Mouse (Mus musculus): ENCODE data around the gene Pla2g12a. TPM values are rescaled to one million over a fixed set of nuclear protein-coding genes. Genes with fewer than 3 reads are reported as not detected.

The Pla2g12a gene
- polyA plus RNA-seq, 1 experiment from 2014 or later, result 33.0 TPM

GRCm38 (mm10) chr3:129940780-129941179 is 62.4 kb downstream of the Pla2g12a start:
- no peak overlapping the region for H3K4me3 ChIP-seq (replicated peaks)
- H3K9ac ChIP-seq, result no peak overlapping the region
- no peak overlapping the region for H3K4me2 ChIP-seq
- H3K9me3 ChIP-seq, result no peaks in the 10 kb centered on the region
- H3K27ac ChIP-seq, result no peak overlapping the region
- no peaks in the 10 kb centered on the region for H3K36me3 ChIP-seq (replicated peaks)
- no peak for ATAC-seq (ENCODE audit: low FRiP score)
- H3K4me1 ChIP-seq, result peaks cover 4% of the 10 kb centered on the region; the same call in 1 of the 2 replicates
- H3K27me3 ChIP-seq, result no peaks in the 10 kb centered on the region
- 93% methylated on average over 2 of the region's 2 CpGs for WGBS

DNA sequence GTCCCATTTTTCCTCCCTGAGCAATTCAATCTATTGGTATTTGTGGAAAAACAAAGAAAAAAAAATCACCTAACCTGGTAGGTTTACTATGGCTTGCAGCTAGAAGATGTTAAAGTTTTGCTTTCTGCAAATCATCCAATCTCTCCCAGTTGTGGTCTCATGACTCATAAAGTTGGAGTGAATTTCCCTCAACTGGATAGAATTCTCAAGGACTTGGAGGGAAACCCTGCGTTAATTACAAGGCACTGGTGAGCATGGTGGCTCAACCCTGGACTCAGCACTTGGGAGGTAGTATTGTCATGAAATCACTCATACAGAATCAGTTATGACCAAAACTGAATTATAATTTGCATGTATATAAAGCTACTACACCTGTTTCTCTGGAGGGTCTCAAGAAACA is 62.9 kb downstream of the Pla2g12a start:
- peaks cover 4% of the 10 kb centered on the region; the same call in 1 of the 2 replicates for H3K4me1 ChIP-seq
- no peak overlapping the region for H3K4me3 ChIP-seq (replicated peaks)
- 93% methylated on average over 1 of the region's 1 CpGs for WGBS
- no peaks in the 10 kb centered on the region for H3K9me3 ChIP-seq
- H3K9ac ChIP-seq, result no peak overlapping the region
- no peak overlapping the region for H3K27ac ChIP-seq
- H3K27me3 ChIP-seq, result no peaks in the 10 kb centered on the region
- no peak overlapping the region for H3K4me2 ChIP-seq
- no peaks in the 10 kb centered on the region for H3K36me3 ChIP-seq (replicated peaks)
- ATAC-seq (ENCODE audit: low FRiP score), result no peak

- ATAC-seq (ENCODE audit: low FRiP score), result no peak
- Histone ChIP-seq H3K9me3 (no peaks in the 10 kb centered on the region), H3K4me3 (replicated peaks) (no peak overlapping the region), H3K27ac (no peak overlapping the region), H3K27me3 (no peaks in the 10 kb centered on the region), H3K4me1 (no peaks in the 10 kb centered on the region), H3K9ac (no peak overlapping the region), H3K4me2 (no peak overlapping the region), H3K36me3 (replicated peaks) (no peaks in the 10 kb centered on the region)
- WGBS, result 89% methylated on average over 4 of the region's 4 CpGs
Observed at GRCm38 (mm10) chr3:129943813-129944212, 65.4 kb downstream of the Pla2g12a start.

Other genes starting within 250 kb of the Pla2g12a start
- 1.6 and 2.7 TPM in 2 replicates for gene Egf, start 123.3 kb upstream of the Pla2g12a start, polyA plus RNA-seq (2016; fragmentation: Nextera tagmentation; extraction: Ambion mirVana)
- not detected in 2 replicates for gene Lrit3, start 74.6 kb upstream of the Pla2g12a start, polyA plus RNA-seq (2016; fragmentation: Nextera tagmentation; extraction: Ambion mirVana)
- gene Rrh, start 56.0 kb upstream of the Pla2g12a start, polyA plus RNA-seq (2016; fragmentation: Nextera tagmentation; extraction: Ambion mirVana), result 0.15 and 0.37 TPM in 2 replicates
- 98.7 and 102 TPM in 2 replicates for gene Gar1, start 47.2 kb upstream of the Pla2g12a start, polyA plus RNA-seq (2016; fragmentation: Nextera tagmentation; extraction: Ambion mirVana)
- 0.09 and 0.18 TPM in 2 replicates for gene Cfi, start 42.7 kb upstream of the Pla2g12a start, polyA plus RNA-seq (2016; fragmentation: Nextera tagmentation; extraction: Ambion mirVana)
- 55.4 and 60.9 TPM in 2 replicates for gene Casp6, start 22.8 kb downstream of the Pla2g12a start, polyA plus RNA-seq (2016; fragmentation: Nextera tagmentation; extraction: Ambion mirVana)
- gene Mcub, start 91.6 kb downstream of the Pla2g12a start, polyA plus RNA-seq (2016; fragmentation: Nextera tagmentation; extraction: Ambion mirVana), result 3.3 and 5.3 TPM in 2 replicates
- gene Sec24b, start 182.9 kb downstream of the Pla2g12a start, polyA plus RNA-seq (2016; fragmentation: Nextera tagmentation; extraction: Ambion mirVana), result 33.7 and 34.7 TPM in 2 replicates

All from forebrain, embryonic 12.5 days (tissue).